Comparison of ENCODE assay signal across 16 mouse cellular contexts in genomic region chr13:82066174-82066573, GRCm38 (mm10).
"Had no signal": no experiment of that assay in that cellular context is flagged by ENCODE, and none has a peak within 500 bp of the region (broad histone marks: within the 10 kb centered on the region; RNA-seq: fewer than 3 reads in every experiment).

No protein-coding gene starts in this region.

- ATAC-seq: midbrain, embryonic 16.5 days had no signal

- H3K4me3 ChIP-seq: midbrain, embryonic 10.5 days; midbrain, embryonic 12.5 days; myocyte; neural tube, embryonic 13.5 days; neural tube, embryonic 15.5 days had no signal

- H3K4me2 ChIP-seq: lung, embryonic 14.5 days; midbrain, embryonic 12.5 days; neural tube, embryonic 13.5 days; neural tube, embryonic 15.5 days had no signal

- H3K9me3 ChIP-seq: midbrain, embryonic 10.5 days; midbrain, embryonic 12.5 days; neural tube, embryonic 13.5 days; neural tube, embryonic 15.5 days had no signal

- H3K4me1 ChIP-seq: midbrain, embryonic 10.5 days; midbrain, embryonic 12.5 days; neural tube, embryonic 13.5 days; neural tube, embryonic 15.5 days had no signal

- H3K27ac ChIP-seq: midbrain, embryonic 10.5 days; midbrain, embryonic 12.5 days; neural tube, embryonic 13.5 days; neural tube, embryonic 15.5 days had no signal

- DNase-seq: lung, adult 18-20 months; lung, embryonic 14.5 days; lung, postnatal 10 days; lung, postnatal 4 days; midbrain, embryonic 14.5 days; retina, postnatal 1 day; right cerebral cortex, adult 18-20 months; thymus, adult 18-20 months; thymus, postnatal 14 days; thymus, postnatal 36 days had no signal

- H3K9ac ChIP-seq: lung, embryonic 14.5 days; midbrain, embryonic 12.5 days; neural tube, embryonic 13.5 days; neural tube, embryonic 15.5 days had no signal

- H3K36me3 ChIP-seq: midbrain, embryonic 10.5 days; midbrain, embryonic 12.5 days; neural tube, embryonic 13.5 days; neural tube, embryonic 15.5 days had no signal

- H3K27me3 ChIP-seq: midbrain, embryonic 12.5 days; neural tube, embryonic 13.5 days; neural tube, embryonic 15.5 days had no signal
